ENCODE assay signal across 9 mouse cellular contexts in genomic region chr15:62161975-62162647, GRCm38 (mm10).
A peak's percentile ranks its signal among the peaks of the same experiment; 100 is the strongest.
DNase-seq lines count a peak whose midpoint lies in the region; ATAC-seq and TF ChIP-seq lines count a peak whose summit lies in the region.
"Had no signal": no experiment of that assay in that cellular context is flagged by ENCODE, and none has a peak within 500 bp of the region (broad histone marks: within the 10 kb centered on the region; RNA-seq: fewer than 3 reads in every experiment).

No protein-coding gene starts in this region.

- TF ChIP-seq CTCF in MEL (IDR thresholded peaks at IDR 0.05 in 2 of 3, conservative IDR thresholded peaks at IDR 0.05 in 1 of 3; ENCODE audit: control insufficient read depth in 1 of 3, insufficient read depth in 1 of 3, low read depth in 2 of 3, low read length in 3 of 3, poor library complexity in 1 of 3, severe bottlenecking in 1 of 3) = no peak
- no peak for TF ChIP-seq CTCF in kidney, postnatal 0 days (IDR thresholded peaks at IDR 0.05; ENCODE audit: low read depth)

- 0 out of 4 replicates have a peak, but pooled peaks of 1 of the 2 experiments have one; percentile 10 for TF ChIP-seq POLR2A in MEL (IDR thresholded peaks at IDR 0.05; ENCODE audit: control insufficient read depth in 1 of 2, insufficient read depth in 1 of 2, low read depth in 1 of 2, low read length in 2 of 2, poor library complexity in 1 of 2)

- WGBS in kidney, postnatal 0 days = 61% methylated on average over 8 of the region's 8 CpGs

- H3K9me3 ChIP-seq in MEL (replicated peaks; ENCODE audit: insufficient read depth, low read length) = no peaks in the 10 kb centered on the region
- H3K9me3 ChIP-seq in kidney, postnatal 0 days (replicated peaks; ENCODE audit: low read length) = no peaks in the 10 kb centered on the region
- H3K9me3 ChIP-seq: midbrain, embryonic 12.5 days had no signal

- H3K36me3 ChIP-seq in MEL (ENCODE audit: control insufficient read depth in 1 of 2, insufficient read depth in 2 of 2, low read length in 2 of 2) = peaks cover 27 to 87% of the 10 kb centered on the region in 2 experiments
- no peaks in the 10 kb centered on the region for H3K36me3 ChIP-seq in kidney, postnatal 0 days (ENCODE audit: insufficient read depth, low read length)
- H3K36me3 ChIP-seq: midbrain, embryonic 12.5 days had no signal

- TF ChIP-seq EP300 in MEL (IDR thresholded peaks at IDR 0.05; ENCODE audit: low read depth in 1 of 2, low read length in 2 of 2) = no peak; a peak in 1 of 4 replicates

- peaks cover 56 to 69% of the 10 kb centered on the region in 2 experiments for H3K4me1 ChIP-seq in MEL (ENCODE audit: control insufficient read depth in 1 of 2, insufficient read depth in 2 of 2, low read length in 2 of 2)
- H3K4me1 ChIP-seq in kidney, postnatal 0 days (replicated peaks; ENCODE audit: insufficient read depth, low read length) = no peaks in the 10 kb centered on the region; the same call in 1 of the 2 replicates
- H3K4me1 ChIP-seq: midbrain, embryonic 12.5 days had no signal

- peak overlapping the region; percentile 59 for H3K9ac ChIP-seq in MEL (ENCODE audit: control insufficient read depth, low read depth, low read length, poor library complexity, severe bottlenecking)
- no peak overlapping the region for H3K9ac ChIP-seq in kidney, postnatal 0 days (ENCODE audit: low read depth, low read length)
- H3K9ac ChIP-seq: midbrain, embryonic 12.5 days had no signal

- H3K79me2 ChIP-seq in MEL (ENCODE audit: control insufficient read depth, insufficient read depth, low read length, poor library complexity) = peaks cover 63% of the 10 kb centered on the region

- no peak overlapping the region for H3K4me2 ChIP-seq in kidney, postnatal 0 days (ENCODE audit: low read length)
- H3K4me2 ChIP-seq: midbrain, embryonic 12.5 days had no signal

- peak overlapping the region; percentile 96 for H3K27ac ChIP-seq in MEL (ENCODE audit: control insufficient read depth, low read depth, low read length)
- H3K27ac ChIP-seq in kidney, postnatal 0 days = no peak overlapping the region
- H3K27ac ChIP-seq: midbrain, embryonic 12.5 days had no signal

- H3K4me3 ChIP-seq in MEL (ENCODE audit: control insufficient read depth in 1 of 2, insufficient read depth in 1 of 2, low read depth in 2 of 2, low read length in 2 of 2) = peak overlapping the region in 1 of 2 experiments; percentile 13; a peak in 1 of 4 replicates
- H3K4me3 ChIP-seq in kidney, postnatal 0 days (replicated peaks; ENCODE audit: low read depth, low read length) = no peak overlapping the region
- H3K4me3 ChIP-seq: midbrain, embryonic 12.5 days had no signal

- TF ChIP-seq RAD21 in MEL (IDR thresholded peaks at IDR 0.05; ENCODE audit: low read depth, low read length) = no peak

- DNase-seq in MEL (ENCODE audit: low read depth, low spot score) (peak; percentile 56), adipocyte (ENCODE audit: low spot score) (peak; percentile 48)
- peak; percentile 70 for DNase-seq in gonadal fat pad, adult 2 months (ENCODE audit: low read depth)
- no peak for DNase-seq in kidney, postnatal 0 days (ENCODE audit: low spot score)
- no peak for DNase-seq in ovary, postnatal 36 days (ENCODE audit: low spot score)
- DNase-seq in layer of hippocampus, postnatal 36 days = no peak
- DNase-seq: gastrocnemius, postnatal 36 days had no signal

- H3K27me3 ChIP-seq in MEL (ENCODE audit: control insufficient read depth in 1 of 2, insufficient read depth in 2 of 2, low read length in 2 of 2) = no peaks in the 10 kb centered on the region
- no peaks in the 10 kb centered on the region for H3K27me3 ChIP-seq in kidney, postnatal 0 days (ENCODE audit: insufficient read depth, low read length)
- H3K27me3 ChIP-seq: midbrain, embryonic 12.5 days had no signal

- ATAC-seq in kidney, postnatal 0 days (replicated peaks; ENCODE audit: low FRiP score, low read depth) = 0 out of 2 replicates have a peak, but pooled peaks have one; percentile 33
- no peak for ATAC-seq in megakaryocyte progenitor cell, adult 5-6 weeks (replicated peaks; ENCODE audit: poor library complexity)

TF ChIP-seq in MEL, 35 proteins besides CTCF, POLR2A, EP300 and RAD21:
- TF ChIP-seq USF1 (IDR thresholded peaks at IDR 0.05; ENCODE audit: low read depth, low read length) = peak; percentile 66
- TF ChIP-seq TBP (IDR thresholded peaks at IDR 0.05; ENCODE audit: low read depth, low read length) = 0 out of 2 replicates have a peak, but pooled peaks have one; percentile 26
- peak; percentile 33; the same call in 1 of the 2 replicates for TF ChIP-seq ETS1 (IDR thresholded peaks at IDR 0.05; ENCODE audit: low read depth, low read length)
- TF ChIP-seq POLR2AphosphoS5 (IDR thresholded peaks at IDR 0.05; ENCODE audit: borderline replicate concordance, low read depth, low read length) = no peak
- TF ChIP-seq BHLHE40 (IDR thresholded peaks at IDR 0.05; ENCODE audit: borderline replicate concordance, low read depth, low read length) = 0 out of 2 replicates have a peak, but pooled peaks have one; percentile 31

Comparison
In these comparisons a context has a peak if more than half of its experiments do, and no peak if none do; other contexts are left out.
1. DNase-seq: peak in MEL (single experiment), adipocyte (single experiment) and gonadal fat pad, adult 2 months (single experiment); none in kidney, postnatal 0 days (single experiment), ovary, postnatal 36 days (single experiment) and layer of hippocampus, postnatal 36 days (0 of 2).